Mouse (Mus musculus) C2C12 (cell line): ENCODE measurements at regions not wholly inside any gene's neighbourhood (a gene's known extent, or its start where the extent isn't known, plus 50 kb on each side); places are given as distances from the start of the nearest gene placed in this dataset.

Source experiments
- CTCF ChIP-seq: IDR thresholded peaks from one replicate; pipeline ENCODE4 v1.5.1; 2011; ENCODE audit not compliant: control insufficient read depth, insufficient read depth, insufficient read length
- MAX ChIP-seq: IDR thresholded peaks from one replicate; pipeline ENCODE4 v1.6.1; 2011; ENCODE audit warnings: mild to moderate bottlenecking, control low read depth
- USF1 ChIP-seq: IDR thresholded peaks from one replicate; pipeline ENCODE4 v1.6.1; 2011; ENCODE audit warnings: low read depth, mild to moderate bottlenecking, control low read depth, moderate library complexity

GRCm38 (mm10) chr15:63710381-63710780 lies 134.6 kb downstream of the Gsdmc2 start:
- TF ChIP-seq CTCF, result no peak
- no peak for TF ChIP-seq USF1
- TF ChIP-seq MAX, result no peak
